Mouse (Mus musculus): ENCODE data around the gene Gm6358. TPM values are rescaled to one million over a fixed set of nuclear protein-coding genes. Genes with fewer than 3 reads are reported as not detected.
"Not testable (repeated sequence)": the region's sequence is repeated elsewhere in the genome, so short reads cannot be mapped to it uniquely, and the experiment has no call there.

Gene Gm6358
- not detected for total RNA-seq (2021)
- long read RNA-seq, experiment 1: 0 reads
- long read RNA-seq, experiment 2: 0 reads

DNA sequence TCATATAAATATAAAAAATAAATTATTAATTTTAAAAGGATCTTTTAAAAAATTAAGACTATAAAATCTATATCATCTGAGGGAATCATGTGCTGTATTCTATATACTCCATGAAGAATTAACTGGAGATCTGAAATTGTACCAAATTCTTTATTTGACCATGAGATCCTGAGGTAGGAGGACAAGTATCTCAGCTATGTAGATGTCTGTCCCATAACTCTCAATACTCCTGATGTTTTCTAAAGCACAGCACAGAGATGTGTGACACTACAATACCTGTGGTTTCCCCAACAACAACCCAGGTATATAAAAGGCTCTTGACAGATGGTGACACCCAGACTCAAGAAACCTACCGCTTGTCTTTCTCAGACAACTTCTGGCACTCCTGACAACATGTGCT lies at the start of gene Gm6358:
Gm6358 (plus strand) TSS at position 301 of the 400 bp plus-strand sequence.
- DNase-seq (ENCODE audit: low spot score in 2 of 2): no peak

DNA sequence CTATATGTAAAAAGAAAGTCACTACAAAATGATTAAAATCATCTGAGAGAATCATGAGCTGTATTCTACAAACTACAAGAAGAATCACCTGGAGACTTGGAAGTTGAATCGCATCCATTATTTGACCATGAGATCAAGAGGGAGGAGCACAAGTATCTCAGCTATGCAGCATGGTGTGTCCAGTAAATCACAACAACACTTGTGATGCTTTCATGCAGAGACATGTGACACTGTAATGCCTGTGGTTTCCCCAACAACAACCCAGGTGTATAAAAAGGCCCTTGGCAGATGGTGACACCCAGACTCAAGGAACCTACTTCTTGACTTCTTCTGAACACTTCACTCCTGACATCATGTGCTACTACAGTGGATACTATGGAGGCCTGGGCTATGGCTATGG lies 10.1 kb downstream of the Gm6358 start, which contains the start of gene Gm10061:
Gm10061 (plus strand) TSS at position 301 of the 400 bp plus-strand sequence.
- no peak for DNase-seq (ENCODE audit: low spot score in 2 of 2)

DNA sequence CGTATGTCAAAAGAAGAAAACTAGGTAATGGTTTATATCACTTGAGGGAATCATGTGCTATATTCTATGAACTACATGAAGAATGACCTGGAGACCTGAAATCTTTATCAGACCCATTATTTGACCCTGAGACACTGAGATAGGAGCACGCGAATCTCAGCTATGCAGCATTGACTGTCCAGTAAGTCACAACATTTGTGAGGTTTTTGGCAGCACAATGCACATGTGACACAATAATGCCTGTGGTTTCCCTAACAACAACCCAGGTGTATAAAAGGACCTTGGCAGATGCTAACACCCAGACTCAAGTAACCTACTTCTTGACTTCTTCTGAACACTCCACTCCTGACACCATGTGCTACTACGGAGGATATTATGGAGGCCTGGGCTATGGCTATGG lies 17.0 kb downstream of the Gm6358 start, which contains the start of gene Gm9789:
Gm9789 (plus strand) TSS at position 301 of the 400 bp plus-strand sequence.
- DNase-seq (ENCODE audit: low spot score in 2 of 2): no peak

DNA sequence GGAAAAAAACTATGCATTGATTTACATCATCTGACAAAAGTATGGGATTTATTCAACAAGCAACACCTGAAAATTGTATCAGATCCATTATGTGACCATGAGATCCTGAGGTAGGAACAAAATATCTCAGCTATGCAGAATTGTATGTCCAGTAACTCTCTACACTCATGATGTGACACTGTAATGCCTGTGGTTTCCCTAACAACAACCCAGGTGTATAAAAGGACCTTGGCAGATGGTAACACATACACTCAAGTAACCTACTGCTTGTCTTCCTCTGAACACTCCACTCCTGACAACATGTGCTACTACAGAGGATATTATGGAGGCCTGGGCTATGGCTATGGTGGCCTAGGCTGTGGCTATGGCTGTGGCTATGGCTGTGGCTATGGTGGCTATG lies 28.5 kb downstream of the Gm6358 start, which contains the start of gene Gm7735:
Gm7735 (plus strand) TSS at position 301 of the 400 bp plus-strand sequence.
- DNase-seq (ENCODE audit: low spot score in 2 of 2): not testable (repeated sequence)

DNA sequence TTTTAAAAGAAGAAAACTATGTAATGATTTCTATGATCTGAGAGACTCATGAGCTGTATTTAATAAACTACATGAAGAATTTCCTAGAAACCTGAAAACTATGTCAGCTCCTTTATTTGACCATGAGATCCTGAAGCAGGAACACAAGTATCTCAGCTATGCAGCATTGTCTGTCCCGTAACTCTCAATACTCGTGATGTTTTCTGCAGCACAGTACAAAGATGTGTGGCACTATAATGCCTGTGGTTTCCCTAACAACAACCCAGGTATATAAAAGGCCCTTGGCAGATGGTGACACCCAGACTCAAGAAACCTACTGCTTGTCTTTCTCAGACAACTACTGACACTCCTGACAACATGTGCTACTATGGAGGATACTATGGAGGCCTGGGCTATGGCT lies 33.8 kb downstream of the Gm6358 start, which contains the start of gene 1110057P08Rik:
1110057P08Rik (plus strand) TSS at position 301 of the 400 bp plus-strand sequence.
- DNase-seq (ENCODE audit: low spot score in 2 of 2): no peak

DNA sequence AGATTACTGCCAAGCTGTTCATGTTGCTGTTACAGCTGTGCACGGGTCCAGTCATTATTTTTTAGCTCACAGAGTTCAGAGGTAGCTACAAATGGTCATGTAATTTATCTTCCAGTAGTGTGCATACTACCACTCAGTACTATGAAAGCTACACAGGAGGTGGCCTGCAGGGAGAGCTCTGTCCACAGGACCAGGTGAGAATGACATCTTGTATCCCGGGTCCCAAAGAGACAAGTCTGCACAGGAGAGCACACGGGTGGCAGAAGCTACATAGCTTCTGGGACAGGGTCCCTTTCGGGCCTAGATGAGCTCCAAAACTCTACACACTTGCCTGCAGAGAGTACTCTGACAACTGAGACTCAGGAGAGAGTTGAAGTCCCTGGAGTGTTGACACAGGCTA lies 48.0 kb downstream of the Gm6358 start:
- no peak for DNase-seq (ENCODE audit: low spot score in 2 of 2)

Other genes with a start within 250 kb of the Gm6358 start
- gene Krtap19-5, start 244.4 kb upstream of the Gm6358 start, total RNA-seq (2021): not detected
- gene Krtap19-9b, start 208.6 kb upstream of the Gm6358 start, total RNA-seq (2021): not detected
- not detected for gene Krtap16-3, start 178.0 kb upstream of the Gm6358 start, total RNA-seq (2021)
- gene Krtap22-2, start 130.1 kb upstream of the Gm6358 start, total RNA-seq (2021): not detected
- gene Gm10229, start 125.6 kb upstream of the Gm6358 start, total RNA-seq (2021): not detected
- not detected for gene Krtap6-1, start 109.2 kb upstream of the Gm6358 start, total RNA-seq (2021)
- not detected for gene Gm10228, start 99.4 kb upstream of the Gm6358 start, total RNA-seq (2021)
- gene Krtap6-5, start 93.0 kb upstream of the Gm6358 start, total RNA-seq (2021): not detected
- not detected for gene 1110025L11Rik, start 76.8 kb upstream of the Gm6358 start, total RNA-seq (2021)
- not detected for gene Krtap6-3, start 56.8 kb upstream of the Gm6358 start, total RNA-seq (2021)
- gene Gm10061, start 10.2 kb downstream of the Gm6358 start, total RNA-seq (2021): not detected
- not detected for gene Gm9789, start 17.1 kb downstream of the Gm6358 start, total RNA-seq (2021)
- not detected for gene Gm7735, start 28.6 kb downstream of the Gm6358 start, total RNA-seq (2021)
- gene 1110057P08Rik, start 33.9 kb downstream of the Gm6358 start, total RNA-seq (2021): not detected
- gene Krtap20-2, start 65.0 kb downstream of the Gm6358 start, total RNA-seq (2021): not detected

All from adrenal gland, postnatal 4 days (tissue).